Mouse (Mus musculus) lung, adult 2 months (tissue): ENCODE measurements around the gene Gpm6b.

Experiments used
- CTCF ChIP-seq: fragments of 200-500 bp; IDR thresholded peaks from 2 replicates; pipeline ENCODE4 v1.5.1; 2011; ENCODE audit warnings: mild to moderate bottlenecking, low read length, control low read depth; ENCODE audit not compliant: insufficient read depth
- POLR2A ChIP-seq: fragments of 200-500 bp; IDR thresholded peaks from 2 replicates; pipeline ENCODE4 v1.6.1; 2011; ENCODE audit warnings: low read depth, mild to moderate bottlenecking, control low read depth, low read length, borderline replicate concordance; ENCODE audit errors: extremely low read depth

DNA sequence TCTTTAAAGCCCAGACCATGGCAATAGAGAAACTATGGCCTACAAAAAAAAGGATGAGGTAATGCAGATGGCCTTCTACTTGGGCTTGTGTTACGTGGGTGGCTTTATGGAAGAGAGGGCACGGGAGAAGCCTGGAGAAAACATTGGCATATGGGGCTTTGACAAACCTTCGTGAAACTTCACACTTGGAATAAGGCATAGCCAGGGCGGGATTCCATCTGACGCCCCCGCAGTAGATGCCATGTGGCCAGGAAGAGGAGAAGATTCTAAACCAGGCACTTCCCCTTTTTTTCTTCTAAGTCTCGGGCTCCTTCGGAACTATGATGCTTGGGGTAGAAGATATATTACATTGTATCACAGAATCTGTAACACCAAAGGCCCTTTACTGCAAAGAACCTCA is 22.0 kb upstream of the Gpm6b start:
- no peak for TF ChIP-seq POLR2A
- no peak for TF ChIP-seq CTCF
